Mouse (Mus musculus): Measurements from ENCODE around the gene Pkd1. TPM values are rescaled to one million over a fixed set of nuclear protein-coding genes. Genes with fewer than 3 reads are reported as not detected.

The Pkd1 gene
- polyA plus RNA-seq, 1 experiment, result 69.8 TPM

DNA sequence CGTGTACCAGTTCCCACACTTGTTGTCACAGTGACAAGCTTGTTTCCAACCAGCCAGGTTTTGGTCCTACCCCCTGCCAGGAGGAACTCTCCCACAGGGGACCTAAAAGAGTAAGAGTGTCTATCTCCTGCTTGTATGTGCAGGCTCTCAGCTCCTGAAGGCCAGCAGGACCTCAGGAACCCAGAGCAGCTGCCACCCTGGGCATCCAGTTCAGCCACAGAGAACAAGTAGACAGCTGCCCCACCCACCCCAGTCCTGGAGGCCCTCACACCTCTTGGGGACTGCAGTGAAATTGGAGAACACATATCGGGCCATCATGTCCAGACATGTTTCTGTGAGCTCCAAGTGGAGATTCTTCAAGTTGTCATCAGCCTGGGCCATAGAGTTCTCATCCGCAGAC, 54.9 kb downstream of the Pkd1 start:
- DNase-seq (ENCODE audit: low spot score), result no peak

DNA sequence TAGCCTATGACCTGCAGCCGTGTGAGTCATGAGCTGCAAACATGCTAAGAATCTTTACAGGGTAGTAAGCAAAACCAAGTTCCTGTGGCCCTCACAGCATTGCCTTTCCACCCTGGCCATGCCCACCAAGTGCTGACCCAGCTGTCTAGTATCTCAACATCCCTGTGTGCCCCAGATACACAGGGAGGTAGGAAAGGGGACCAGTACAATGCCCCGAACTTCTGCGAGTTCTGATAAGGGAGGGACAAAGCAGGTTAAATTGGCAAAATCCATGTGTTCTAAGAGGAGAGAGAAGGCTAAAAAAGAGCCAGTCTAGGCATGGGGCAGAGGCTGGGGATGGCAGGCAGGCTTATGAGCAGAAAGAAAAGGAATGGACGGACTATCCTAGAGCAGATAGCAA, 58.7 kb downstream of the Pkd1 start:
- no peak for DNase-seq (ENCODE audit: low spot score)

DNA sequence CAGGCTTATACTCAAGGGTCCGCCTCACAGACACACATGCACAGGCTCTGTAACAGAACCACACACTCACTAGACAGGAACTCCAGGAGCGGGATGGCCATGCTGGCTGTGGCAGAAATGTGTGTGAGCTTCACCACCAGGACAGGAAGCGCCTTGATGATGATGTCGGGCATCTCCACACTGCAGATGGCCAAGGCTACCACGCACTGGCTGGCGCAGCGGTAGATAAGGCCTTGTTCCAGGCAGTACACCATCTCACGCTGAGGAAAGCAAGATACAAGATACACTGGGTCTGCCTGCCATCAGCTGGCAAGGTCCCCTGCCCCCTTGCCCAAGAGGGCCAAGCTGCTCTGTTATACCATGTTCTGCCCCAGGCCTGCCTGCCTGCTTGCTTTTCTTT, 59.2 kb downstream of the Pkd1 start:
- no peak for DNase-seq (ENCODE audit: low spot score)

DNA sequence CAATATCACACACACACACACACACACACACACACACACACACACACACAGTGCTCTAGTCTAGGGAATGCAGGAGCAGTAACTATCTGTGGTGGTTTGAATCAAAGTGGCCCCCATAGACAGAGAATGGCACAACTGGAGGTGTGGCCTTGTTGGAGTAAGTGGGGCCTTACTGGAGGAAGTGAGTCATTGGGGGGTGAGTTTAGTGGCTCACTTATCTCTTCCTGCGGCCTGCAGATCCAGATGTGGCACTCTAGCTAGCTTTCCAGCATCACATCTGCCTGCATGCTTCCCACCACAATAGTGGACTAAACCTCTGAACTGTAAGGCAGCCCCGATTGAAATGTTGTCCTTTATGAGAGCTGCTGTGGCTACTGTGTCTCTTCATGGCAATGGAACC, 61.1 kb downstream of the Pkd1 start:
- DNase-seq (ENCODE audit: low spot score), result no peak

DNA sequence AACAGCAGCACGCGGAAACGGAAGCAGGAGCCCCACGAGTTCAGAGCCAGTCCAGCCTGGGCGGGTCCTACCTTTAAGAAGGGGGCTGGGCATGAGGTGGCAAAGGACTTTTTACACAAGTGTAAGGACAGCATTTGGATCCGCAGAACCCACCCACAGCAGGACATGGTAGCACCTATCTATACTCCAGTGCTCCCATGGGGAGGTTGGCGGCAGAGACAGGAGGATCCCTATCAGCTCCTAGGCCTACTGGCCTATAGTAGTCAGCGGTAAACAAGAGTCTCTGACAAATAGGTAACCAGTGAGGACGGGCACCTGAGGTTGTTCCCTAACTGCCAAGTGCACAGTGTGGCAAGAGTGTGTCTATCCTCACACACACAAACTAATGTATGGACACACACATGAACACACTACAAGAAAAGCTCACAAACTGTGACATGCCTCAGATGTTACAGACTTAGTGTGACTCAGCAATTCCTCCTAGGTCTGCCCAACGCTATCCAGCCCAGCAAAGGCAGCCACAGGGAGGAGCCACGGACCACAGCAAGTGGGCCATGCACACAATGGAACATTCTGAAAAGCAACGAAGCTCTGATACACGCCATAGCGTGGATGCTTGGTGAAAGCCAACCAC, 68.0 kb downstream of the Pkd1 start:
- no peak for DNase-seq (ENCODE audit: low spot score)

DNA sequence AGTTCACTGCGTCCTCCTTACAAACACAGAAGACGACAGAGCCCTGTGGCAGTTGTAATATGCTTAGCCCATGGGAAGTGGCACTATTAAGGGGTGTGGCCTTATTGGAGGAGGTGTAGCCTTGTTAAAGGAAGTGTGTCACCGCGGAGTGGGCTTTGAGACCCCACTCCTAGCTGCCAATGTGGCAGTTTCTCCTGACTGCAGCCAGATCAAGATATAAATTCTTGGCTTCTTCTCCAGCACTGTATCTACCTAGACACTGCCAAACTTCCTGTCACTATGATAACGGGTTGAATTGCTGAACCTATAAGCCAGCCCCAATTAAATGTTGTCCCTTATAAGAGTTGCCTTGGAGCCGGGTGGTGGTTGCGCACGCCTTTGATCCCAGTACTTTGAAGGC, 75.8 kb downstream of the Pkd1 start:
- no peak for DNase-seq (ENCODE audit: low spot score)

DNA sequence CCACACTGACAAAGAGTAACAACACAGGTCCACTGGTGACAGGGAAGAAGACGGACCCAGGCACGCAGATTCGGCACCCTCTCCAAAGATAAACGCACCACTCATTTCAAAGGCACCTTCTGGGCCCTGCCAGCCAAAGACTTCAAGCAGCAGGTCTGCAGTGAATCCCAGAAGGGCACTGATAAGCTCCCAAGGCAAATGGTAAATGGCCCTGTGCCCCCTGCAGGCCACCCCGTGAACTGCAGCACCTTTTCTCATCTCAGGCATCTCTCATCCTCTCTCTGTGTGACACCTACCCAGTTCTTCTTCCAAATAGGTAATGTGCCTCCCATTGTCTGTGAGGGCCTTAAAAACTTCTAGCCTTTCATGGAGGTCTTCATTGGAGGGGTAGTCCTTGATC, 79.0 kb downstream of the Pkd1 start:
- no peak for DNase-seq (ENCODE audit: low spot score)

DNA sequence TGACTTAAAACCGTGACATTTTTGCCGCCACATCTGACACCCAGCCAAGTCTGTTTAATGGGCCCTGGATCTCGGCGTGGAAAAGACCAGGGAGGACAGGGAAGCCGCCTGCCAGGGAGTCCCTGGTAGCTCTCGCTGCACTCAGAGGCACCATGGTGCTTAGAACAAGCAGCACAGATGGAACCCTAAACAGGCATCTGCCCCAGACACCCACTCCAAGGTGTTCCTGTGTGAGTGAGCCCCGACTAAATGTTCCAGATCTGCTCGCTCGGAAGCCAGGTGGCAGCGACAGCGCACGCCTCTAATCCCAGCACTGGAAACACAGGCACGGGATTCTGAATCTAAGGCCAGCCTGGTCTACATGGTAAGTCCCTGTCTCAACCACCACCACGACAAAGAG, 80.4 kb downstream of the Pkd1 start:
- no peak for DNase-seq (ENCODE audit: low spot score)

DNA sequence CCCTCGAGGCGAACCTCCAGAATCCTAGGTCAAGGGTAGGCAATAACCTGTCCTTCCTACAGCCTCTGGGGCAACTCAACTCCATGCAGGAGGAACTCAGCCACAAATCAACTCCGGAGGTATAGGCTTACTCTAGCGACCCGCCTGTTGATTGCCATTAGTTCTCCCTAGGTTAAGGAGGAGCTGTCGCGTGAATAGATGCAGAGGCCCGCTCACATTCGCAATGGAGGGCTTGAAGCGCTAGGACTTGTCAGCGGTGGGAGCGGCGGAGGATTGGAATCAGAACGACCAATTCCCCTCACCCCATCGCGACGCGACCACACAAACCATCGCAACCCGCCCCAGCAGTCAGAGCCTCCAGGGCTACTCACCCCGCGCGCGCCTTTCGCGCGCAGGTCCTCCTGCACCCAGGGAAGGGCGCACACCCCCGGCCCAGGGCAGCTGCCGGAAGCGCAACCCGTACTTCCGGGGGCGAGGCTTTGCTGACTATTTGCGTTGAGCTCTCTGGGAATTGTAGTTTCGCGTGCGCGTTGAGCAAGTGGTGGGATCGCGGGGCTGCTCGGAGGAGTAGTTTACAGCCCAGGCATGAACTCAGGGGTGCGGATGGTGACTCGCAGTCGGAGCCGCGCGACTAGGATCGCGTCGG, 82.7 kb downstream of the Pkd1 start, which contains the start of the genes Tsc2 and Nthl1:
Gene Tsc2 (minus strand): TSS at position 464 of the 646 bp plus-strand sequence.
Gene Nthl1 (plus strand): TSS at position 514 of the 646 bp plus-strand sequence.
- DNase-seq (ENCODE audit: low spot score), result peak; percentile 74

DNA sequence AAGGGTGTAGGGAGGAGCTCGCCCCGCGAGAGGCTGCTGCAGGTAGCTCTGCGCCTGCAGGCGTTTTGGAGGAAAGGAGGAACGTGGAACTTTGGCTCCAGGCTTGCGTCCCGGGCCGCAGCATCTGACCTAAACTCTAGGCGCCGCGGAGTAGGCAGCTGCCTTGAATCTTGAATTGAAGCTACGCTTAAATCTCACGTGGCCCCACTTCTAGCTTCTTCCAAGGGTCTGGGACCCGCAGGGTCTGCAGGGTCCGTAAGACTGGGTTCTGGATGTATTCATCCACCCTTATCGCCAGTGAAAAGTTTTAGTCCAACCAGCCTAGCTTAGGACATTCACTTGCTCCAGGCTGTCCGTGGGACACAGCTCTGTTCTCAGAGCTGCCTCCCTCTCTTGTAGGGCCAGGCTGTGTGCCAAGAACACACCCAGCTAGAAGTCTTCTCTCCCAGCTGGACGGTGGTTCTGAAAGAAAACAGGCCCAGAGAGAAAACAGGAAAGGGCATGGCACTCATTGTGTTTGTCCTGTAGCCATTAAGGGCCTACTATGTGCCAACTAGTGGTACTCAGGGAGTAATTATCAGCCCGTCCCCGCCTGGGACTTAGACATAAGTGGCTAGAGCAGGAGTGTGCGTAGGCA, 83.3 kb downstream of the Pkd1 start:
- DNase-seq (ENCODE audit: low spot score), result no peak

DNA sequence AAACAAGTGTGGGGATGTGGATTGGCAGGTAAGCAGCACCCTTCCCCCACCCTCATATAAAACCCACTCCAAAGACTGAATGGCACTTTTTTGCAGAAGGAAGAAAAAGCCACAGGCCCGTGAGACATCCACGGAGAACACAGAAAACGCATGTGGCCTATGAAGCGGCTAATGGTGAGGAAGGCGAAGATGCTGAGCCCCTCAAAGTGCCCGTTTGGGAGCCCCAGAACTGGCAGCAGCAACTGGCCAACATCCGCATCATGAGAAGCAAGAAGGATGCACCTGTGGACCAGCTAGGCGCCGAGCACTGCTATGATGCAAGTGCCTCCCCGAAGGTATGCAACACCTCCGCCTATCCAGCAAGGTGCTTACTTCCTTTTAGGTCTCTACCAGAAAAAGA, 84.2 kb downstream of the Pkd1 start:
- no peak for DNase-seq (ENCODE audit: low spot score)

DNA sequence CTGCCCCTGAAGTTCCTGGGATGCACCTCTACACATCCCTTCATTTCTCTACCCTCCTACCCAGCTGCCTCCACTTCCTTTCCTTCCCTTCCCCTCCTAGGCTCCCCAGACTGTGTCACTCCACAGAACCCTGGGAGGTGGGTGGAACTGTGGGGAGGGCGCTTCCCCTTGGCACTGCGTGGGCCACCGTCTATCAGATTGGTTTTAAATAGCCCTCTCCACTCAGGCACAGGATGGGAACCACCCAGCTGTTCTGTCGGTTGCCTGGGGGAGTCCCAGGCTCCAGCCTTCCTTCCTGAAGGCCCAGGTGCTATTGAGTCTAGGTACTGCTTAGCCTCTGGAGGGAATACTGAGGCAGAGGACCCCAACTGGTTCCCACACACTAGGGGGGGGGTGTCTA, 85.4 kb downstream of the Pkd1 start:
- no peak for DNase-seq (ENCODE audit: low spot score)

DNA sequence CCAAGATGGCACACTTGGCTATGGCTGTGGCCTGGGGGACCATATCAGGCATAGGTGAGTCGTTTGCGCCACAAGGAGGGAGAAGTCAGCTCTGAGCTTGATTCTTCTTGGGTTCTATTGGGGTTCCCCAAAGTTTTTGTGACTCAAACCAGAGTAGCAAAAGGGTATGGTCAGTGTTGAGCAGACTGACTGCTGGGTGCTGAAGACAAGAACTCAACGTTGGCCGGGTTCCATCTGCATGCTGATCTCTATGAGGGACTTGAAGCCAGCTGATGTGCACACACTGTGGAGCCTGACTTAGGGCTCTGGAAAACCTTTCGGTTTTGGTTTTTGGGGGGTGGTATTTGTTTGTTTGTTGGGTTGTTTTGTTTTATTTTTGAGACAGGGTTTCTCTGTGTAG, 86.1 kb downstream of the Pkd1 start:
- no peak for DNase-seq (ENCODE audit: low spot score)

DNA sequence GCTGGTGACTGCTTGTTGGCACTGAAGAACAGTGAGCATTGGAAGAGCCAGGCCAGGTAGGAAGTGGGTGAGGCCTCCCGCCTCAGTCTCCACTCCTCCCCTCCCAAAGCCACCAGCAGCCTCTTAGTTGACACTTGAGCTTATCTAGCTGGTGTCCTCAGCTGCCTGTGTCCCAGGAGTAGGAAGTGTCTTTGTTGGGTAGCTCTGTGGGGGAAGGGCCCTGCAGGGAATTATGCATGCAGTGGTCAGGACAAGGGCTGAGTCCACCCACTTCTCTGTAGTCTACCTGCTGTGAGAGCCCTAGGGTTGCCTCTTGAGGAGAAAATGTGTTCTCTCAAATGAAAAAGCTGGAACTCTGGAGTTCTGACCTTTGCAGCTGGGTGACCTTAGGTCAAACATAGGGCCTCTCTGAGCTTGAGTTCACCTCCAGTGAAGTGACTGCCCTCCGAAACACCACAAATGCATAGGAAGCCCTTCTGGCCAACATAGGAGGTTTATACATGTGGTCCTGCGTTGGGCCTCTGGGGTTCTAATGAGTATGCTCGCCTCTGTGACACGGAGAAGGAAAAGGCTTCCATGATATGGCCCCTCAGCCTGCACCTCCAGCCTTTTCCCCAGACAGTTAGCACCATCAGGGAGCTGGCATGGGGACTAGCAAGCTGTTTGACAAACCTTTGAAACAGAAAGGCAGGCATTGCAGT, 87.3 kb downstream of the Pkd1 start:
- no peak for DNase-seq (ENCODE audit: low spot score)

DNA sequence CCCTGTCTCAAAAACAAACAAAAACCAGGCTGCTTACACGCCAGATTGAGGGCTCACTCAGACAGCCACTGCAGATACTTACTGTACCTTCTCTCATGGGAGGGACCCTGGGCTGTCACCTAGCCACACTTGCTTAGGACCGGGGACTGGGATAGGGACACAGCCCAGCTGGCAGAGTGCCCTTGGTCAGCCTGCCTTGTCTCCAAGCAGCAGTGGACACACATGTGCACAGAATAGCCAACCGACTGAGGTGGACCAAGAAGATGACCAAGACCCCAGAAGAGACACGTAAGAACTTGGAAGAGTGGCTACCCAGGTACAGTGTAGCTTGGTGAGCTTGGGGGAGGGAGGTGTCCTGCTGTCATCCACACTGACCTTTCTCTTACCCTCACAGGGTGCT, 88.6 kb downstream of the Pkd1 start:
- no peak for DNase-seq (ENCODE audit: low spot score)

DNA sequence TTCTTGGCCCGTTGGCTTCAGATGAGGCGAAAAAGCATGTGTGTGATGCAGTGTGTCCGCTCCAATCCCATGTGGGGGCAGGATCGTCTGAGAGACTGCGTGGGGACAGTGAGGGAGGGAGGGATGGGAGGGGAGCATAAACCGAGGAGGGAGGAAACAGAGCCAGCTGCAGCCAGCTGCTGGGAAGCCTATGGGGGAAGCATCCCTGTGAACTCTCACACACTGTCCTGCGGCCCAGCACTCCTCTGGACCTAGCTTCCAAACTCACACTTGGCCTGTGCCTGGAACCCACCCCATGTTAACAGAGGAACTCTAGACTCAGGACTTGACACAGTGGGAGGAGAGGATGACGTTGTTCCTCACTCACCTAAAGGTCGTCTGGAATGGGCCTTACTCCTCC, 89.2 kb downstream of the Pkd1 start:
- no peak for DNase-seq (ENCODE audit: low spot score)

DNA sequence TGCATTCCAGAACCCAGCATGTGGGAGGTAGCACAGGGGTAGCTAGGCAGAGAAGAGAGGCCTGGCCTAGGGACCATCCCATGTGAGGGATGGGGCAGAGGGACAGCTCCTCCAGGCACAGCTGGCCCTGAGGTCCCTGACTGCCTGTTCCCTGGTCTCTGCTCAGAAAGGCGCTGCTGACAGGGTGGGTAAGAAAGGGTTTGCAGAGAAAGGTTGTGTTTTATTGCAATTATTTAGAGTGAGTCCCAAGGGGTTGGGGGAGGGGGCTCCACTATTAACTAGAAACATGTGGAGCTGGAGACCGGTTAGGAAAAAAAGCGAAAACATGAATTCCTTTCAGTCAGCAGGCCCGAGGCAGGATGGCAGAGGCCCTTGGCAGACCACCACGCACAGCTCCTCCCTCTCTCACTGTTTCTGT, 89.9 kb downstream of the Pkd1 start:
- no peak for DNase-seq (ENCODE audit: low spot score)

DNA sequence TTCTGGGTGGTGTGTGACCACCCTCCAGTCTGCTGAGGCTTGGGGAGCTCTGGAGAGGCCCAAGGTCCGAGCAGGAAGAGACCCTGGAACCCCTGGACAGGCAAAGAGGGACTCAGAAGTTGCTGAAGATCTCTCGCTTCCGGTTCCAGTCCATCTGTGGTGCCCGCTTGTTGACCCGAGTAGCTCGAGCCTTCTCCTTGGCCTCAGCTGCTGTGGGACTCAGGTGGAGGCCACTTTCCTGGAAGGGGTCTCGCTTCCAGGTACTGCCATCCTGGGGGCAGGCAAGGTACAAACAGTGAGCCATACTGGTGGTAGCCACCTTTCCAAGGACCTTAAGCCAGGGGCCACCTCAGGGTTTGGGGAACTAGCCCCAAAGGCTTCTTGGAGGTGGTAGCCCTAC, 90.5 kb downstream of the Pkd1 start:
- DNase-seq (ENCODE audit: low spot score), result no peak

DNA sequence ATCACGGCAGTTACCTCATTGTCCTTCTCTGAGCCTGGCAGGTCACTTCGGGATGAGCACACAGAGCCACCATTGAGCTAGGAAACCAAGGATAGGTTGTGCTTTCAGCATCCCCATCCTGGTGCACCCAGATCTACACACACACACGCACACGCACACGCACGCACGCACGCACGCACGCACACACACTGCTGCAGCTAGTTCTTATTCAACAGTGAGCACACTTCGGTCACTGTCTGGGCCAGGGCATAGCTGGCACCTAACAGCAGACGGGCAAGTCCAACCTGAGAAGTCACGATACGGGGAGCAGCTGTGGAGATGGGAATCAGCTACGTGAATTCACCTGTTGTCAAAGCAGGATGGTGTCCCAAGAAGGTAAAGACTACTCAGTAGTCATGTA, 90.9 kb downstream of the Pkd1 start:
- DNase-seq (ENCODE audit: low spot score), result no peak

DNA sequence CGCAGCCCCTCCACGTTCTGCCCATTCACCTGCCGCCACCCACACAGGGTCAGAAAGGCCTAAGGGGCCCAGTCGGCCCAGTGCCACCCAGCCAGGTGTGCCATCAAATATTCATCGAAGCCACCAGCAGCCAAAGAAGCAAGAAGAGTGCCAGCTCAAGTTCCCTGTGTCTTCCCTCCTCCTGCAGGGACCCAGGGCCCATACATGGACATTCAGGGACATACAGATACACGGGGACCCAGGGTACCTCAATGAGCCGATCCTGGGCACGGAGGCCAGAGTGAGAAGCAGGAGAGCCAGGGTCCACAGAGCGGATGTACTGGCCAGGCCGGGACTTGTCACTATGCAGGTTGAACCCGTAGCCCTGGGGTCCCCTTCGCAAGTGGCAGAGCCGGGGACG, 92.3 kb downstream of the Pkd1 start:
- DNase-seq (ENCODE audit: low spot score), result no peak

DNA sequence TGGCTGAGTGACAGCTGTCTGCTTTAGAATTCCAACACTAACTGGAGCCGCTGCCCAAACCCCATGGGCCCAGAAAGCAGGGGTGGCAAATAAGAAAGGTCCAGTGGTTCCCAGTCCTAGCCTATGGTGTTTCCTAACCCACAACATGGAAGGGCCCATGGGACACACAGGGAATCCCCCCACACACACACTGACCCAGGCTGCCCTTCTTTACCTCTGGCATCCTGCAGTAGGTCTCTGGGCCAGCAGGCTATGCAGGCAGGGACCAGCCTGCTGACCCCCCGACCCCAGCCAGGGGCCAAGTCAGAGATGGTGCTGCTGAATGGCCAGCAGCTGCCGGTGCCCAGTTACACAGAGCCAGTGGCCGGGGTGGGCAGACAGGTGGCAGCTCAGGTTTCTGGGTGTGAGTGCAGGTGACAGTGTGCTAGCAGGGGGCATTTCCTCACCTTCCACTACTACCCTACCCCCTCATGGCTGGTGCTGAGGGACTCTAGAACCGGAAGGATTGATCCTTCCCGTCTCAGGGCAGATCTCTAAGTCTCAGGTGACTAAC, 93.2 kb downstream of the Pkd1 start:
- no peak for DNase-seq (ENCODE audit: low spot score)

DNA sequence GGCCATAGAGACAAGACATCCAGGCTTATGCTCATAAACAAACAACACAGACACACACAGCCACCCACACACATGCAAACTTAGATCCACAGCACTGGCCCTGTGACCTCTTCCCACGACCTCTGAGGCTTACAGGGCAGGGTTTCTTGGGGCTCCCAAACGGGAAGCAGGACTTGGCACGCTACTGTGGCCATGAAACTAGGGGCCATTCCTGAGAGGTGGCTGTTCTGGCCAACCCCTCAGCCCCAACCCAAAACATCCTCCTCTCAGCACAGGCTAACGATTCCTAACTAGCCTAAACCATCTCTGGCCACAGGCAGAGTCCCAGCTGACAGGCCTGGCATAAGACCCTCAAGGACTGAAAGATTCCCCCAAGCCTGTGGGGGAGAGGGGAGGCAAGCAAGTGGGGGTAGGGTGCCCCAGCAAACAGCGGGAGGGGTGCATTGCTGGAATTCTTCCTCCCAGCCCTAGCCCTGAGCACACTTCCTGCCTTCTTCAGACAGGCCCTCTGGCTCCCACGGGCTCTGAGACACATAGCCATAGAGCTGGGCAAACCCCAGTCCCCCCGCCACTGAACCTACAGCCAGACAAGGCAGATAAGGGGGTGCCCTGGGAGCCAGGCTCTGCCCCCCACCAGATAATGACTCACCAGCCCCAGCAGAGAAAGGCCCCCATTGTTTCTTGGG, 94.5 kb downstream of the Pkd1 start:
- DNase-seq (ENCODE audit: low spot score), result no peak

All from urinary bladder, adult 2 months (tissue).